Mouse (Mus musculus) macrophage (primary cell): ENCODE data around the gene Adgrg4. TPM values are rescaled to one million over a fixed set of nuclear protein-coding genes. Genes with fewer than 3 reads are reported as not detected.

Experiments used
- H3K27ac ChIP-seq: fragments of 350-480 bp; formaldehyde crosslinking; 2 replicates; pipeline ENCODE4 v1.9.0; 2021
- H3K36me3 ChIP-seq: fragments of 350-480 bp; formaldehyde crosslinking; 2 replicates; pipeline ENCODE4 v1.9.0; 2021; ENCODE audit errors: inconsistent target
- H3K4me3 ChIP-seq: fragments of 350-480 bp; formaldehyde crosslinking; 2 replicates; pipeline ENCODE4 v1.9.0; 2021; ENCODE audit errors: inconsistent target
- H3K79me2 ChIP-seq: fragments of 350-480 bp; formaldehyde crosslinking; 2 replicates; pipeline ENCODE4 v1.9.0; 2021; ENCODE audit errors: inconsistent target
- WGBS: methylation state at CpG from one replicate; pipeline ENCODE4 v1.1.7; 2026; ENCODE audit warnings: inconsistent platforms; ENCODE audit not compliant: missing documents; 5-methylcytosine and 5-hydroxymethylcytosine counted together
- polyA plus RNA-seq: library from polyadenylated mRNA; stranded (reverse); fragments of 250-400 nt; gene quantifications from 3 replicates; pipeline ENCODE4 v1.2.4, GENCODE M21; 2018; ENCODE audit warnings: inconsistent platforms
- total RNA-seq, 78 experiments: library from RNA; depleted of rRNA; stranded (reverse); fragments of 250-400 nt; gene quantifications; 1 replicate in 9 of 78; 2 replicates in 24 of 78; 3 replicates in 43 of 78; 4 replicates in 2 of 78; pipeline ENCODE4 v1.2.4; 2018; ENCODE audit warnings: inconsistent platforms in 56 of 78

Adgrg4 gene
- total RNA-seq (2018; cell fraction: chromatin; rRNA removed): not detected
- total RNA-seq (2018; cell fraction: cytosol; rRNA removed): not detected
- total RNA-seq (2018; cell fraction: nucleus; rRNA removed): not detected
- polyA plus RNA-seq: not detected in 3 replicates

GRCm38 (mm10) chrX:56869863-56870262, at the start of gene Adgrg4:
TSS of gene Adgrg4 (plus strand) at chrX:56870163.
- WGBS: 92% methylated on average over 2 of the region's 2 CpGs
- no peak within 1 kb of the TSS for H3K4me3 ChIP-seq
- no peaks in the 10 kb centered on the region for H3K79me2 ChIP-seq
- H3K36me3 ChIP-seq: no peaks in the 10 kb centered on the region
- H3K27ac ChIP-seq: no peak within 1 kb of the TSS

GRCm38 (mm10) chrX:56821765-56822603, 48.0 kb upstream of the Adgrg4 start, which contains the start of gene Map7d3:
TSS of gene Map7d3 (minus strand) at chrX:56822326.
- Histone ChIP-seq H3K36me3 (no peaks in the 10 kb centered on the region), H3K27ac (no peak within 1 kb of the TSS), H3K79me2 (no peaks in the 10 kb centered on the region), H3K4me3 (peak within 1 kb of the TSS; percentile 30)
- 17% methylated on average over 31 of the region's 35 CpGs for WGBS

- no peak overlapping the region for H3K27ac ChIP-seq
- H3K4me3 ChIP-seq: no peak overlapping the region
- 30% methylated on average over 6 of the region's 6 CpGs for WGBS
- no peaks in the 10 kb centered on the region for H3K79me2 ChIP-seq
- H3K36me3 ChIP-seq: no peaks in the 10 kb centered on the region
Observed at GRCm38 (mm10) chrX:56827492-56827891, 42.5 kb upstream of the Adgrg4 start.

- no peaks in the 10 kb centered on the region for H3K36me3 ChIP-seq
- no peak overlapping the region for H3K4me3 ChIP-seq
- no peaks in the 10 kb centered on the region for H3K79me2 ChIP-seq
- H3K27ac ChIP-seq: no peak overlapping the region
- WGBS: 57% methylated on average over 6 of the region's 6 CpGs
Observed at GRCm38 (mm10) chrX:56835842-56836241, 34.1 kb upstream of the Adgrg4 start.

- no peaks in the 10 kb centered on the region for H3K79me2 ChIP-seq
- H3K27ac ChIP-seq: no peak overlapping the region
- no peaks in the 10 kb centered on the region for H3K36me3 ChIP-seq
- H3K4me3 ChIP-seq: no peak overlapping the region
Observed at GRCm38 (mm10) chrX:56839369-56839768, 30.6 kb upstream of the Adgrg4 start.

- Histone ChIP-seq H3K27ac (no peak overlapping the region), H3K4me3 (no peak overlapping the region), H3K36me3 (no peaks in the 10 kb centered on the region), H3K79me2 (no peaks in the 10 kb centered on the region)
- 85% methylated on average over 5 of the region's 5 CpGs for WGBS
Observed at GRCm38 (mm10) chrX:56841255-56841654, 28.7 kb upstream of the Adgrg4 start.

GRCm38 (mm10) chrX:57012891-57013290, 142.9 kb downstream of the Adgrg4 start:
- no peak overlapping the region for H3K4me3 ChIP-seq
- no peaks in the 10 kb centered on the region for H3K79me2 ChIP-seq
- H3K36me3 ChIP-seq: no peaks in the 10 kb centered on the region
- no peak overlapping the region for H3K27ac ChIP-seq
- 100% methylated on average over 2 of the region's 2 CpGs for WGBS

GRCm38 (mm10) chrX:57042774-57043173, 172.8 kb downstream of the Adgrg4 start, which contains the start of gene Brs3:
TSS of gene Brs3 (plus strand) at chrX:57043074.
- Histone ChIP-seq H3K36me3 (no peaks in the 10 kb centered on the region), H3K4me3 (no peak within 1 kb of the TSS), H3K79me2 (no peaks in the 10 kb centered on the region), H3K27ac (no peak within 1 kb of the TSS)
- WGBS: 81% methylated on average over 5 of the region's 5 CpGs

GRCm38 (mm10) chrX:57043869-57044268, 173.9 kb downstream of the Adgrg4 start:
- no peaks in the 10 kb centered on the region for H3K79me2 ChIP-seq
- no peak overlapping the region for H3K27ac ChIP-seq
- WGBS: 82% methylated on average over 6 of the region's 6 CpGs
- no peaks in the 10 kb centered on the region for H3K36me3 ChIP-seq
- no peak overlapping the region for H3K4me3 ChIP-seq

Other genes starting within 250 kb of the Adgrg4 start
- gene Fhl1, start 138.4 kb upstream of the Adgrg4 start, polyA plus RNA-seq: 0.17 TPM in 1 of 3 replicates, not detected in the others
- 0.35 to 2.1 TPM (median 0.41 TPM) in 3 replicates for gene Map7d3, start 47.8 kb upstream of the Adgrg4 start, polyA plus RNA-seq
- not detected in 3 replicates for gene Brs3, start 172.9 kb downstream of the Adgrg4 start, polyA plus RNA-seq
- gene Htatsf1, start 183.4 kb downstream of the Adgrg4 start, polyA plus RNA-seq: 20.1 to 46.1 TPM (median 29.8 TPM) in 3 replicates
- gene Vgll1, start 217.9 kb downstream of the Adgrg4 start, polyA plus RNA-seq: not detected in 3 replicates